ENCODE assay signal across 15 mouse cellular contexts in the genomic region with DNA sequence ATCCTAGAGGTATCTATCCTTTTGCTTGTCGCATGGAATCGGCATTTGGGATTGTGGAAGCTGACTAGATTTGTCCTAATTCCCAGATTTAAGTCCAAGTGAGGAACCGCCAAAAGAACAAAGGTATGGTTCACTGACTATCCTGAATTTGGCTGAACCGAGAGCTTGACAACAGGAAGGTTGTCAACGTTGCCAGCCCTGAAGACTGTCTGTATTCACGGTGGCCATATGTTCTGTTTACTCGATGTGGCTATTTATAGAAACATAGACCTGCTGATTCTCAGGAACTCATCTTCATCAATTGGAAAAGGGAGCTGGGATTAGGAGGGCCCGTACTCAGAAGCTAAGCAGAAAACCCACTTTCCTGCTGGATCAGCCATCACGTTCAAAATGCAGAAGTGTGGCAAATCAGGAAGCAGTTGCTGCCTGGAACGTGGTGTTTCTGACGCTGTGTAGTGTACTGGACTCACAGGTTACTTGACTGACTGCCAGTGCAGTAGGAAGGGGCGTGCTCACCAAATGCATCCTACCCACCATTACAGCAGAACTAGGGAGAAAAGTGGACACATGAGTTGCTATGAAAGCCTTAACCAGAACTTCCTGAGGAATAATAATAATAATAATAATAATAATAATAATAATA.
DNase-seq lines count a peak whose midpoint lies in the region; ATAC-seq lines count a peak whose summit lies in the region.
"Had no signal": no experiment of that assay in that cellular context is flagged by ENCODE, and none has a peak within 500 bp of the region (broad histone marks: within the 10 kb centered on the region; RNA-seq: fewer than 3 reads in every experiment).

No protein-coding gene starts in this region.

- peak; percentile 84 for ATAC-seq in cerebellum, adult (ENCODE audit: insufficient number of reproducible peaks, low FRiP score, low TSS enrichment)
- ATAC-seq in granulocyte monocyte progenitor cell, adult 5-6 weeks (replicated peaks; ENCODE audit: poor library complexity, severe bottlenecking) = peak; percentile 87
- ATAC-seq: inflammation-experienced regulatory T-cells, adult 6 months; liver, embryonic 12.5 days; midbrain, embryonic 16.5 days had no signal

- no peak for DNase-seq in cerebellum, postnatal 4 days (ENCODE audit: low spot score in 2 of 2)
- DNase-seq in cerebellum, adult 9-10 months = peak; percentile 48
- no peak for DNase-seq in adrenal gland, postnatal 4 days (ENCODE audit: low spot score in 2 of 2)
- no peak for DNase-seq in thymus, adult 18-20 months
- DNase-seq in spleen, adult 18-20 months = no peak
- DNase-seq: gastrocnemius, postnatal 25 days; kidney, adult 18-20 months; kidney, postnatal 4 days; lung, adult 18-20 months; lung, postnatal 10 days had no signal
